Mouse (Mus musculus): ENCODE data around the gene Serhl. TPM values are rescaled to one million over a fixed set of nuclear protein-coding genes. Genes with fewer than 3 reads are reported as not detected.
"Not testable (repeated sequence)": the region's sequence is repeated elsewhere in the genome, so short reads cannot be mapped to it uniquely, and the experiment has no call there.

Serhl gene
- polyA plus RNA-seq, 1 experiment from 2014 or later, result 68.1 TPM

DNA sequence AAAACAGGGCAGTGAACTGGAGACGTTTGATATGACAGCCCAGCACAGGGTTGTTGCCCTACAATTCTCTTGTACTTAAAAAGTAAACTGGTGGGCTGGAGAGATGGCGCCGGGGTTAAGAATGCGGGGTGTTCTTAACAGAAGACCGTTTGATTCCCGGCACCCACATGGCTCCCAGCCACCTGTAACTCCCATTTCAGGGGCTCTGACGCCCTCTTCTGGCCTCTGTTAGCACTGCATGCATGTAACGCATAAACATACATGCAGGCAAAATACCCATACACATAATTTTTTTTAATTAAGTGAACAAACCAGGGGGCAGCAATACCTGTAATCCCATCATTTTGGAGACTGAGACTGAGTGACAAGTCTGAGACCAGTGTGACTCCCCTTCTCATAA lies 31.8 kb upstream of the Serhl start:
- Histone ChIP-seq H3K4me1 (peaks cover 13% of the 10 kb centered on the region), H3K27ac (replicated peaks) (no peak overlapping the region), H3K9me3 (replicated peaks) (no peaks in the 10 kb centered on the region), H3K9ac (no peak overlapping the region), H3K27me3 (no peaks in the 10 kb centered on the region), H3K36me3 (no peaks in the 10 kb centered on the region), H3K4me2 (replicated peaks) (no peak overlapping the region), H3K4me3 (replicated peaks) (no peak overlapping the region)
- 75% methylated on average over 8 of the region's 8 CpGs for whole genome bisulfite sequencing
- no peak for ATAC-seq (ENCODE audit: insufficient number of reproducible peaks, low FRiP score, low TSS enrichment, low read depth)

DNA sequence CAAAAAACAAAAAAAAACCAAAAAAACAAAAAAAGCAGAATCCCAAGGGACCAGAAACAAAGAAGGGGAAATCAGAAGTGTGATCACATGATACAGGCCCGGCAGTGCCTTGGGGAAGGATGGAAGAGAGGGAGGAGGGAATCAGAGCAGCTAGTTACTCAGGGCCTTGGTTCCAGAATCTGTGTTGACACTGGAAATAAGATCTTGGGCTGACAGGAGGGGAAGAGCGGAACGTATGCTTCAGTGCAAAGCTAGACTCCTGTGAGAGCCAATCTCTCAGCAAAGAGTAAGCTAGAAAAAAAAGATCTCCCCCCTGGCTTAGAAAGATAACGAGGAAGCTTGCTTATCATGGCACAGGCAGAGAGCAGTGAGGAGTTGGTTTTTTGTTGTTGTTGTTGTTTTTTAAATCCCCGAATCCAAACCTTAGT lies 30.1 kb upstream of the Serhl start:
- H3K9ac ChIP-seq, result no peak overlapping the region
- H3K4me2 ChIP-seq (replicated peaks), result no peak overlapping the region
- WGBS, result 37% methylated on average over 5 of the region's 5 CpGs
- H3K27me3 ChIP-seq, result no peaks in the 10 kb centered on the region
- no peak overlapping the region for H3K27ac ChIP-seq (replicated peaks)
- H3K4me3 ChIP-seq (replicated peaks), result no peak overlapping the region
- no peaks in the 10 kb centered on the region for H3K36me3 ChIP-seq
- ATAC-seq (ENCODE audit: insufficient number of reproducible peaks, low FRiP score, low TSS enrichment, low read depth), result no peak
- no peaks in the 10 kb centered on the region for H3K9me3 ChIP-seq (replicated peaks)
- peaks cover 9% of the 10 kb centered on the region for H3K4me1 ChIP-seq

DNA sequence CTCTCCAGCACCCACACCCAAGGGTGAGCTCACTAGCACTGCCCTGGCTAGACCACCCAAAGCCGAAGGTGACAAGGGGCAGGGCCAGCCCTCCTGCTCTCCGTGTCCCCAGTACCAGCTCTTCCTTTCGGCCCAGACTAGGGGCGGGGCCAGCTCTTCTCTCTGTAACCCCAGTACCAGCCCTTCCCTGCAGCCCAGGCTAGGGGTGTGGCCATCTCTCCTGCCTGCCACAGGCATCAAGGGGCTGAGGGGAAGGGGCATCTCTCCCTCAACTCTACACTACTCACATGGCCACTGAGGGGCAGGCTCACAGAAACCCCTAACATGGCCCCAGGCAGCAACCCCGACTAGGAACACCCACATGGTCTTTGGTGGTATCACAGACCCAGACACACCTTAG lies 27.6 kb upstream of the Serhl start:
- peak; percentile 43; the same call in 1 of the 2 replicates for ATAC-seq (ENCODE audit: insufficient number of reproducible peaks, low FRiP score, low TSS enrichment, low read depth)
- Histone ChIP-seq H3K4me2 (replicated peaks) (no peak overlapping the region), H3K4me3 (replicated peaks) (no peak overlapping the region), H3K36me3 (no peaks in the 10 kb centered on the region), H3K4me1 (peaks cover 7% of the 10 kb centered on the region), H3K27me3 (no peaks in the 10 kb centered on the region), H3K9ac (no peak overlapping the region), H3K9me3 (replicated peaks) (no peaks in the 10 kb centered on the region), H3K27ac (replicated peaks) (no peak overlapping the region)
- WGBS, result 20% methylated on average over 5 of the region's 5 CpGs

DNA sequence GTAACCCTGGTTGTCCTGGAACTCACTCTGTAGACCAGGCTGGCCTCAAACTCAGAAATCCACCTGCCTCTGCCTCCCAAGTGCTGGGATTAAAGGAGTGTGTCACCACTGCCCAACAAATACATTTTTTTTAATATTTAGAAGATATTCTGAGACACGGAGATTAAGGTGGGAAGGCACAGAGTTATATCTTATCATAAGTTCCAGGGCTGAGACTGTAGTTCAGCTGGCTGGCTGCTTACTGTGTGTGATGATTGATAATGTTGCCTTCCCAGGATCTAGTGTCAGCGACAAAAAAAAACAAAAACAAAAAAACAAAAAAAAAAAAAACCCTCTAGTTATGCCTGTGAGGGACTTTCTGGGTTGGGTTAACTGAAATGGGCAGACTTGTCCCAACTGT lies 26.7 kb upstream of the Serhl start:
- H3K36me3 ChIP-seq; H3K27me3 ChIP-seq; H3K9me3 ChIP-seq (replicated peaks); H3K4me2 ChIP-seq (replicated peaks); H3K4me3 ChIP-seq (replicated peaks); H3K27ac ChIP-seq (replicated peaks); H3K9ac ChIP-seq; ATAC-seq (ENCODE audit: insufficient number of reproducible peaks, low FRiP score, low TSS enrichment, low read depth); H3K4me1 ChIP-seq: not testable (repeated sequence)
- WGBS, result 96% methylated on average over 2 of the region's 2 CpGs

DNA sequence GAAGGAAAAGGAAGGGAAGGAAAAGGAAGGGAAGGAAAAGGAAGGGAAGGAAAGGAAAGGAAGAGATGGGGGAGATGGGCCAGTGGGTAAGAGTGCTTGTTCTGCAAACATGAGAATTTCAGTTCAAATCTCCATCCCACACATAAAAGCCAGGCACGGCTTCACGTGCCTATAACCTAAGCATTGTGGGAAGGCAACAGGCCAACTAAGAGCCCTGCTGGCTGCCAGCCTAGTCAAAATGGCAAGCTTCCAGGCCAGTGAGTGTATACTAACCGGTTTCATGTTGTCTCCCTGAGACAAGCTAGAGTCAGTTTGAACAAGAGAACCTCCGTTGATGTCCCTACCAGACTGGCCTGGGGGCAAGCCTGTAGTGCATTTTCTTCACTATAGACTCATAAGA lies 23.8 kb upstream of the Serhl start:
- no peak for ATAC-seq (ENCODE audit: insufficient number of reproducible peaks, low FRiP score, low TSS enrichment, low read depth)

DNA sequence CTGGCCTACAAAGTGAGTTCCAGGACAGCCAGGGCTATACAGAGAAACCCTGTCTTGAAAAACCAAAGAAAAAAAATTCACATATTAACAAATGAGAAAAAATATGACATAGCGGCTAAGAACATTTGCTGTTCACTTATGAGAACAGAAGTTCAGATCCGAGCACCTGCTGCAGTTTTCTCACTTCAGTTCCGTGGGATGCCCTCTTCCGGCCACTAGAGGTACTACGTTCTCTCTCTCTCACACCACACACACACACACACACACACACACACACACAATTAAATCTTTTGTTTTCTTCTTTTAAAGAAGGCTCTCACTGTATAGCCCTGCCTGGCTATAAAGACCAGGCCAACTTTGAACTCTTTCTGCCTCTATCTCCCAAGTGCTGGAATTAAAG lies 21.0 kb upstream of the Serhl start:
- no peak overlapping the region for H3K4me3 ChIP-seq (replicated peaks)
- ATAC-seq (ENCODE audit: insufficient number of reproducible peaks, low FRiP score, low TSS enrichment, low read depth), result no peak
- 0 out of 2 replicates have a peak, but pooled peaks cover 3% of the 10 kb centered on the region for H3K4me1 ChIP-seq
- H3K27ac ChIP-seq (replicated peaks), result no peak overlapping the region
- no peak overlapping the region for H3K4me2 ChIP-seq (replicated peaks)
- no peaks in the 10 kb centered on the region for H3K9me3 ChIP-seq (replicated peaks)
- H3K36me3 ChIP-seq, result no peaks in the 10 kb centered on the region
- H3K27me3 ChIP-seq, result no peaks in the 10 kb centered on the region
- no peak overlapping the region for H3K9ac ChIP-seq
- WGBS, result 92% methylated on average over 5 of the region's 5 CpGs

More for the DNA sequence above, 23.8 kb upstream of the Serhl start:
- no peak overlapping the region for H3K9ac ChIP-seq
- peaks cover 3% of the 10 kb centered on the region; the same call in 1 of the 2 replicates for H3K4me1 ChIP-seq
- no peaks in the 10 kb centered on the region for H3K36me3 ChIP-seq
- no peak overlapping the region for H3K4me2 ChIP-seq (replicated peaks)
- no peak overlapping the region for H3K27ac ChIP-seq (replicated peaks)
- H3K4me3 ChIP-seq (replicated peaks), result no peak overlapping the region
- H3K9me3 ChIP-seq (replicated peaks), result no peaks in the 10 kb centered on the region
- no peaks in the 10 kb centered on the region for H3K27me3 ChIP-seq
- 35% methylated on average over 4 of the region's 4 CpGs for WGBS

DNA sequence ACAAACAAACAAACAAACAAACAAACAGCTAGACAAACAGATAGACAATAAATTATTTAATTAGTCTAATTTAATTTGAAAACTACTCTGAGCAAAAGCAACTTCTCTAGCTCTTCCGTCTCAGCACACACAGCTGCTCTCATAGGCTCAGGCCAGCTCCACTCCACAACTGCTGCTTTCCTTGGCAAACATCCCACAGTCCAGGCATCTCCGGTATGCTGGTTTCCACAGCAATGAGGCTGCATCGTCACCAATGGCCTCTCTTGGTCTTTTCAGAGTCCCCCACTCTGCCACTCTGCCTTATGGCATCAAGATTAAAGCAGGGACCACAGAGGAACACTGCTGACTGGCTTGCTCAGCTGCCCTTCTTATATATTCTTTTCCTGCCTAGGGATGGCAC lies 18.4 kb upstream of the Serhl start:
- H3K4me2 ChIP-seq (replicated peaks), result no peak overlapping the region
- no peak overlapping the region for H3K27ac ChIP-seq (replicated peaks)
- H3K4me3 ChIP-seq (replicated peaks), result no peak overlapping the region
- H3K27me3 ChIP-seq, result no peaks in the 10 kb centered on the region
- H3K9me3 ChIP-seq (replicated peaks), result no peaks in the 10 kb centered on the region
- H3K36me3 ChIP-seq, result no peaks in the 10 kb centered on the region
- no peaks in the 10 kb centered on the region for H3K4me1 ChIP-seq
- no peak for ATAC-seq (ENCODE audit: insufficient number of reproducible peaks, low FRiP score, low TSS enrichment, low read depth)
- H3K9ac ChIP-seq, result no peak overlapping the region
- WGBS, result 44% methylated on average over 3 of the region's 3 CpGs

DNA sequence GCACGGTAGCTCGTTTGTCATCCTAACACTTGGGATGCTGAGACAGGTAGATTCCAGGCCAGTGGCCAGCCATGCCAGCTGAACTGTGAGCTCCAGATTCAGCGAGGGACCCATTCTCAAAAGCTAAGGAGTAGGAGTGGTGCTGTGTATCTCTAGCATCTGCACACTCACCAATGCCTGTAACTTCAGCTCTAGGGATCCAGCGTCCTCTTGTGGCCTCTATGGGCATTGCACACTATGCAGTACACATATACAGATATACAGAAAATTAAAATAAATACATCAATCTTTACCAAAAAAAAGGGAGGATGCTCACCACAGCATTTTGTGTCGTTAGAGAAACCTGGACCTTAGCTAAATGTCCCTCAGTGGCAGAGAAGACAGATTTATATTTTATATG lies 17.6 kb upstream of the Serhl start:
- WGBS, result 79% methylated on average over 5 of the region's 5 CpGs
- H3K9ac ChIP-seq, result no peak overlapping the region
- no peak overlapping the region for H3K4me2 ChIP-seq (replicated peaks)
- no peaks in the 10 kb centered on the region for H3K4me1 ChIP-seq
- no peaks in the 10 kb centered on the region for H3K27me3 ChIP-seq
- H3K36me3 ChIP-seq, result no peaks in the 10 kb centered on the region
- H3K9me3 ChIP-seq (replicated peaks), result no peaks in the 10 kb centered on the region
- no peak overlapping the region for H3K4me3 ChIP-seq (replicated peaks)
- H3K27ac ChIP-seq (replicated peaks), result no peak overlapping the region
- no peak for ATAC-seq (ENCODE audit: insufficient number of reproducible peaks, low FRiP score, low TSS enrichment, low read depth)

DNA sequence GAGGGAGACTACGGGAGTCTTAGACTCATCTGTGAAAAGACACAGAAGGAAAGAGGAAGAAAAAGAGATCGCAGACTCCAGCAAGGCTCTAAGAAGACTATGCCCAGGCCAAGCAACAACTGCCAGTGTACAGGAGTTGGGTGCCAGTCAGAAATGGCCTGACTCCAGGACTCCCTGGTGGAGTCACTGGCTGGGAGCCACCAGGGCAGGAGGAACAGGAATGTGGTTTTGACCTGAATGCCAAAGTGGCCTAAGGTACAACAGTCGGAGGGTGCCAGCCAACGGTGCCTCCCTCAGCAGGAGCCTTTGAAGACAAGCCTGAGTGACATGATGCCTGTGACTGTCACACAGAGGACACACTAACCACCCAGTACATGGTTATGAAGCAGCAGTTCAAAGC lies 15.1 kb upstream of the Serhl start:
- no peak for ATAC-seq (ENCODE audit: insufficient number of reproducible peaks, low FRiP score, low TSS enrichment, low read depth)
- Histone ChIP-seq H3K4me1 (no peaks in the 10 kb centered on the region), H3K27ac (replicated peaks) (no peak overlapping the region), H3K9me3 (replicated peaks) (no peaks in the 10 kb centered on the region), H3K36me3 (no peaks in the 10 kb centered on the region), H3K27me3 (no peaks in the 10 kb centered on the region), H3K4me2 (replicated peaks) (no peak overlapping the region), H3K4me3 (replicated peaks) (no peak overlapping the region), H3K9ac (no peak overlapping the region)
- WGBS, result 79% methylated on average over 4 of the region's 4 CpGs

DNA sequence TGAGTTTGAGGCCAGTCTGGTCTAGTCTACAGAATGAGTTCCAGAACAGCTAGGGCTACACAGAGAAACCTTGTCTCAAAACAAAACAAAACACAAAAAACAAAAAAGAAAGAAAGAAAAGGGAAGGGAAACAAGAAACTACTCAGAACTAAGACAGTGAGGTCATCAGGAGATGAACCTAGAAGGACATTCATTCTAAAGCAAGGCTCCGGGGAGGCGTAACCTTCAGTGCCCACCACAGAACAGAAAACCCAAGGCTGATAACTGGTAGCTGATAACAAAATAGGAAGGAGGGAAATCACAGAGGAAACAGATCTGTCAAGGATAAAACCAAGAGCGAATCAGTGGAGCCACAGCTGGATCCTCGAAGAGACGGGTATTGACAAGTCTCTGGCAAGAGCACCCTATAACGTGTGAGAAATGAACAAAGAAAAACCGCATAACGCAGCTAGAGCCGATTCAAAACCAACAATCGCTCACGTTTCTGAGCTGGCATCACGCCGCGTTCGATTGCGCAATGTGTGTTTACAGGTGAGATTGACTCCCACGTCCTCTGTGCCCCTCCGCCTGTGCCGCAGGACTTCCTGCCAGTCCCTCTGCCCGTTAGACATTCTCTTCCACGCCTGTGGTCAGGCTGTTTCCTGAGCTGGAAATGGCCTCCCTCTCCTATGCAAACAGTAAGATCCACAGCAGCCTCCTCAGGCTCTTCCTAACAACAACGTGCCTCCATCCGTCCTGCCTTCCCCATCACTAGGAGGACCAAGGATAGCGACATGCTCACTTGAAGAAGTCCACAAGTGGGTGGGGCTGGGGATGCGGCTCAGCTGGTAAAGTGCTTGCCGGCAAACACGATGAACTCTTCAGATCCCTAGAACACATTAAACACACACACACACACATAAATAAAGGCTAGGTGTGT lies 13.4 kb upstream of the Serhl start:
- H3K4me1 ChIP-seq, result no peaks in the 10 kb centered on the region

DNA sequence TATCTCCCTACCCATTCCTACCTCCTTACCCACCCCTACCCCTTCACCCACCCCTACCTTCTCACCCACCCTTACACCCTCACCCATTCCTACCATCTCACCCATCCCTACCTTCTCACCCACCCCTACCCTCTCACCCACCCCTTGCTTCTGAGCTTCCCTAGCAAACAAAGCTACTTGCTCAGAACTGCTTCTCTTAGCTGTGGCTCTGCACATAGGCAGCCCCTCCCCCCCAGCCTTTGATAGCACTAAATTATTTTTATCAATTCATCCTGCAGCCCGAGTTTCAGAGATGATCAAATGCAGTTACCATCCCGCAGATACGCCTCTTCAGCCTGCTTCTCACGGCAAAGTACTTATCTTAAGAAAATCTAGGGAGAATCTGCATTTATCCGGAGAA lies 5.8 kb upstream of the Serhl start:
- no peak overlapping the region for H3K4me2 ChIP-seq (replicated peaks)
- no peaks in the 10 kb centered on the region for H3K9me3 ChIP-seq (replicated peaks)
- ATAC-seq (ENCODE audit: insufficient number of reproducible peaks, low FRiP score, low TSS enrichment, low read depth), result no peak
- H3K27ac ChIP-seq (replicated peaks), result no peak overlapping the region
- peaks cover 12% of the 10 kb centered on the region for H3K4me1 ChIP-seq
- H3K27me3 ChIP-seq, result no peaks in the 10 kb centered on the region
- WGBS, result 47% methylated on average over 5 of the region's 5 CpGs
- H3K4me3 ChIP-seq (replicated peaks), result no peak overlapping the region
- H3K9ac ChIP-seq, result no peak overlapping the region
- no peaks in the 10 kb centered on the region for H3K36me3 ChIP-seq

More for the DNA sequence above, 13.4 kb upstream of the Serhl start:
- Histone ChIP-seq H3K27me3 (no peaks in the 10 kb centered on the region), H3K27ac (replicated peaks) (no peak overlapping the region), H3K4me2 (replicated peaks) (no peak overlapping the region), H3K36me3 (no peaks in the 10 kb centered on the region), H3K4me3 (replicated peaks) (no peak overlapping the region), H3K9ac (no peak overlapping the region), H3K9me3 (replicated peaks) (no peaks in the 10 kb centered on the region)
- no peak for ATAC-seq (ENCODE audit: insufficient number of reproducible peaks, low FRiP score, low TSS enrichment, low read depth)
- WGBS, result 59% methylated on average over 27 of the region's 27 CpGs

Data from embryonic facial prominence, embryonic 15.5 days (tissue).